Mouse (Mus musculus): ENCODE data around the gene Pkmyt1. TPM values are rescaled to one million over a fixed set of nuclear protein-coding genes. Genes with fewer than 3 reads are reported as not detected.

Gene Pkmyt1
- polyA plus RNA-seq, 1 experiment from 2014 or later: 21.1 TPM

DNA sequence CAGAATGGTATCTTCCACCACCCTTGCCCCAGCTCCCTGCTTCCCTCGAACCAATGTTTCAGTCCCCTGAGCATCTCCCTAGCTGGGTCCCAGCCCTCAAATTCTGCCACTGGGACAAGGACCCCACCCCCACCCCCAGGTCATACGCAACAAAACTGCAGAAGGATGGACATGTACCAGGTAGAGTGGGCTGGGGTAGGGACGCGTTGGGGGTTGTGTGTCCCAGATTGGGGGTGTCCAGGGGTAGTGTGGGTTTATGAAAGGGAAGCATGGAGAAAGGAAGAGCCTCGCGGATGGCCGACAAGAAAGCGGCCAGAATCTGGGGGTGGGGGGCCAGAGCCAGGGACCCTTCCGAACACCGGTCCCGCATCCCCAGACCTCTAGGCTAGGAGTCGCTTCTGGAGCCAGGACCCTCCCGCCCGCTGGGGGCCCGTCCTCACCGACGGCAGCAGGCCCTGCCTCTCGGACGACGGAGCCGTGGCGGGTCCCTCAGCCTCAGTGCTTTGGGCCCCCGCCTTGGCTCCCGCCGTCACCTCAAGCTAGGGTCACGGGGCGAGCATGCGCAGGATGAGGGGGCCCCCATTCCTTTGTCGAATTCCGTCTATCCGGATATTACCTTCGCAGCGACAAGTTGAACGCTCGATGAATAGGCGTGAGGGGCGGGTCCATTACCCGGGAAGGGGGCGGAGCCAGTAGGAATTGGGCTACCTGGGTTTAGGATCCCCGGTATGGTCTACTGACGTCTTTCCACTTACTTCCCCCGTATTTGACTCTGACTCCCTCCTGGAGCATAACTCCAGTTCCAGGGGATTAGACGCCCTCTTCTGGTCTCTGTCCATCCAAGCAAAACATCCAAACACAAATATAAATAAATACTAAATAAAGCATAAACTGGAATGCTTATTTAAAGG, 59.7 kb downstream of the Pkmyt1 start, which contains the start of gene Flywch2:
Gene Flywch2 (minus strand): TSS at position 521 of the 911 bp plus-strand sequence.
- DNase-seq (ENCODE audit: low spot score) (peak; percentile 79), ATAC-seq (replicated peaks; ENCODE audit: low FRiP score, low read depth) (peak; percentile 76)
- H3K4me1 ChIP-seq (replicated peaks; ENCODE audit: insufficient read depth, low read length): peaks cover 2% of the 10 kb centered on the region; the same call in 1 of the 2 replicates
- H3K4me3 ChIP-seq (replicated peaks; ENCODE audit: low read depth, low read length): peak within 1 kb of the TSS; percentile 46
- no peaks in the 10 kb centered on the region for H3K9me3 ChIP-seq (replicated peaks; ENCODE audit: low read length)
- no peaks in the 10 kb centered on the region for H3K27me3 ChIP-seq (ENCODE audit: insufficient read depth, low read length)
- H3K27ac ChIP-seq: no peak within 1 kb of the TSS
- 2% methylated on average over 43 of the region's 43 CpGs for WGBS
- H3K4me2 ChIP-seq (ENCODE audit: low read length): peak within 1 kb of the TSS; percentile 88
- H3K9ac ChIP-seq (ENCODE audit: low read depth, low read length): peak within 1 kb of the TSS; percentile 64
- TF ChIP-seq CTCF (IDR thresholded peaks at IDR 0.05; ENCODE audit: low read depth): 0 out of 2 replicates have a peak, but pooled peaks have one; percentile 33
- no peaks in the 10 kb centered on the region for H3K36me3 ChIP-seq (ENCODE audit: insufficient read depth, low read length)

Other genes starting within 250 kb of the Pkmyt1 start
- gene Vmn2r117, start 246.6 kb upstream of the Pkmyt1 start, polyA plus RNA-seq (2015; fragmentation: Nextera tagmentation; extraction: Ambion mirVana): not detected in 2 replicates
- gene Zfp213, start 162.1 kb upstream of the Pkmyt1 start, polyA plus RNA-seq (2015; fragmentation: Nextera tagmentation; extraction: Ambion mirVana): 16.8 and 19.1 TPM in 2 replicates
- 12.6 and 14.3 TPM in 2 replicates for gene Zfp13, start 126.8 kb upstream of the Pkmyt1 start, polyA plus RNA-seq (2015; fragmentation: Nextera tagmentation; extraction: Ambion mirVana)
- not detected in 2 replicates for gene Zscan10, start 125.5 kb upstream of the Pkmyt1 start, polyA plus RNA-seq (2015; fragmentation: Nextera tagmentation; extraction: Ambion mirVana)
- gene Mmp25, start 81.1 kb upstream of the Pkmyt1 start, polyA plus RNA-seq (2015; fragmentation: Nextera tagmentation; extraction: Ambion mirVana): 0.66 and 0.92 TPM in 2 replicates
- gene Bicdl2, start 65.8 kb upstream of the Pkmyt1 start, polyA plus RNA-seq (2015; fragmentation: Nextera tagmentation; extraction: Ambion mirVana): 2.1 and 2.4 TPM in 2 replicates
- 116 and 120 TPM in 2 replicates for gene Hcfc1r1, start 52.7 kb upstream of the Pkmyt1 start, polyA plus RNA-seq (2015; fragmentation: Nextera tagmentation; extraction: Ambion mirVana)
- gene Thoc6, start 52.5 kb upstream of the Pkmyt1 start, polyA plus RNA-seq (2015; fragmentation: Nextera tagmentation; extraction: Ambion mirVana): 32.3 and 35.5 TPM in 2 replicates
- gene Tnfrsf12a, start 48.9 kb upstream of the Pkmyt1 start, polyA plus RNA-seq (2015; fragmentation: Nextera tagmentation; extraction: Ambion mirVana): 47.0 and 50.0 TPM in 2 replicates
- 131 and 155 TPM in 2 replicates for gene Cldn6, start 47.1 kb upstream of the Pkmyt1 start, polyA plus RNA-seq (2015; fragmentation: Nextera tagmentation; extraction: Ambion mirVana)
- 41.2 and 41.8 TPM in 2 replicates for gene Cldn9, start 42.3 kb upstream of the Pkmyt1 start, polyA plus RNA-seq (2015; fragmentation: Nextera tagmentation; extraction: Ambion mirVana)
- gene 1520401A03Rik, start 3.6 kb upstream of the Pkmyt1 start, polyA plus RNA-seq (2015; fragmentation: Nextera tagmentation; extraction: Ambion mirVana): 0.05 and 0.30 TPM in 2 replicates
- 16.0 and 17.9 TPM in 2 replicates for gene Paqr4, start 14.5 kb downstream of the Pkmyt1 start, polyA plus RNA-seq (2015; fragmentation: Nextera tagmentation; extraction: Ambion mirVana)
- gene Kremen2, start 19.5 kb downstream of the Pkmyt1 start, polyA plus RNA-seq (2015; fragmentation: Nextera tagmentation; extraction: Ambion mirVana): 0.29 and 0.52 TPM in 2 replicates
- gene Flywch1, start 45.3 kb downstream of the Pkmyt1 start, polyA plus RNA-seq (2015; fragmentation: Nextera tagmentation; extraction: Ambion mirVana): 74.6 and 74.7 TPM in 2 replicates
- 40.9 and 46.8 TPM in 2 replicates for gene Flywch2, start 59.7 kb downstream of the Pkmyt1 start, polyA plus RNA-seq (2015; fragmentation: Nextera tagmentation; extraction: Ambion mirVana)
- 304 and 321 TPM in 2 replicates for gene Srrm2, start 64.2 kb downstream of the Pkmyt1 start, polyA plus RNA-seq (2015; fragmentation: Nextera tagmentation; extraction: Ambion mirVana)
- gene Elob, start 102.8 kb downstream of the Pkmyt1 start, polyA plus RNA-seq (2015; fragmentation: Nextera tagmentation; extraction: Ambion mirVana): 1,058 and 1,143 TPM in 2 replicates
- gene Prss33, start 109.7 kb downstream of the Pkmyt1 start, polyA plus RNA-seq (2015; fragmentation: Nextera tagmentation; extraction: Ambion mirVana): 0.11 TPM in 1 of 2 replicates, not detected in the other
- not detected in 2 replicates for gene Prss32, start 117.5 kb downstream of the Pkmyt1 start, polyA plus RNA-seq (2015; fragmentation: Nextera tagmentation; extraction: Ambion mirVana)
- gene Prss41, start 117.8 kb downstream of the Pkmyt1 start, polyA plus RNA-seq (2015; fragmentation: Nextera tagmentation; extraction: Ambion mirVana): 2.8 and 3.1 TPM in 2 replicates
- not detected in 2 replicates for gene Prss21, start 141.7 kb downstream of the Pkmyt1 start, polyA plus RNA-seq (2015; fragmentation: Nextera tagmentation; extraction: Ambion mirVana)
- gene Dcpp1, start 154.5 kb downstream of the Pkmyt1 start, polyA plus RNA-seq (2015; fragmentation: Nextera tagmentation; extraction: Ambion mirVana): not detected in 2 replicates
- not detected in 2 replicates for gene Dcpp2, start 154.5 kb downstream of the Pkmyt1 start, polyA plus RNA-seq (2015; fragmentation: Nextera tagmentation; extraction: Ambion mirVana)
- gene Dcpp3, start 191.1 kb downstream of the Pkmyt1 start, polyA plus RNA-seq (2015; fragmentation: Nextera tagmentation; extraction: Ambion mirVana): not detected in 2 replicates
- not detected in 2 replicates for gene Sbp, start 215.3 kb downstream of the Pkmyt1 start, polyA plus RNA-seq (2015; fragmentation: Nextera tagmentation; extraction: Ambion mirVana)
- not detected in 2 replicates for gene Sbpl, start 228.9 kb downstream of the Pkmyt1 start, polyA plus RNA-seq (2015; fragmentation: Nextera tagmentation; extraction: Ambion mirVana)